Mouse (Mus musculus) cerebellum, postnatal 14 days (tissue): ENCODE measurements at regions not wholly inside any gene's neighbourhood (a gene's known extent, or its start where the extent isn't known, plus 50 kb on each side); places are given as distances from the start of the nearest gene placed in this dataset.
A peak's percentile ranks its signal among the peaks of the same experiment; 100 is the strongest.

ENCODE experiments used
- DNase-seq, 2 experiments: peaks; one replicate each; pipeline ENCODE4 v3.0.0; 2021; ENCODE audit warnings: mixed read lengths in 2 of 2

DNA sequence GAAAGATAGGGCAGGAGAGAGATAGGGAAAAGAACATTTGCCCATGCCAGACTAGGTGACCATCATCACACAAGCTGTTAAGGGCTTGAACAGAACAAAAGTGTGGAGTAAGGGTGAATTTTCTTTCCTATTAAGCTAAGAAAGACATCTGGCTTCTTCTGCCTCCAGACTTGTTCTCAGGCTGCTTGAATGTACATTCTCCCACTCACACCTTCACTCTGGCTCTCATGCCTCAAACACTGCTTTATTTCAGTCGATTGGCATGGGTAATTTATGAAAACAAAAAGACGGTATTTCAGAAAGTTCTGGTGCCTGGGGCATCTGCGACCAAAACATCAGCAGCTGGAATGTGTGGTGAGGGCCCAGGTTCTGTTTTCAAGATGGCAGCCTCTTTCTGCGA lies 79.1 kb downstream of the Ifi44 start:
- no peak for DNase-seq

DNA sequence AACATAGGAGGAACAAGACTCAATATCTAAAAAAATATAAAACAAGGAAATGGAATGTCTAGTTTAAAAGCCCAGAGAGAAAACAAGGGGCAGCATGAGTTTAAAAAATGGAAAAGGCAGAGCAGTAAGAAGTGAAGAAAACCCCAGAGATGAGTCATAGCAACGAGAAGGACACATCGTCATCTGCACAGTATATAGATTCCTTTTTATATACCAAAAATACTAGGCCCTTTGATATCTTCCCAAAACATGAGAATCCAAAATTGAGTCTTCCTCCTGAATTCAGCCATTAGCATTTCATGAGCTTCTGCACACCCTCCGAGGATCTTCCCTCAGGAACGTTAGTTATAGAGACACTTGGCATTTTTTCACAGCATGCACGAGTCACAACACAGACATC lies 96.5 kb downstream of the Ifi44 start:
- DNase-seq, result no peak

DNA sequence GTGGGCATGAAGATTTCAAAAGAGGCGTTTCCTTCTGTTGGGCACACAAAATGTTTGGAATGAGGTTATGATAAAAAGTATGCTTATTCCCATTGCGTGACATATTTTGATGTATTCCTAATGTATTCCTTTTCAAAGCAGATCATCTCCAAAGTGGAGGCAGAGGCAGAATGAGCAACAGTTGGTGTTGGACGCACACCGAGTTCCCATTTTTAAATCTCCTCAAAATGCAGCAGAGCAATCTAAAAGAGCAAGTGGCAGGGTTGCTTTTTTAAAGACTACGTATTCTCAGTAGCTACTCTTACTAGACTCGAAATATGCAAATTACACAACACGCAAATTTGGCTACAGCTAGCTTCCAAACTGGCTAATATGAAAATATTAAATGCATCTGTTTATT lies 98.2 kb downstream of the Ifi44 start:
- DNase-seq, result no peak

DNA sequence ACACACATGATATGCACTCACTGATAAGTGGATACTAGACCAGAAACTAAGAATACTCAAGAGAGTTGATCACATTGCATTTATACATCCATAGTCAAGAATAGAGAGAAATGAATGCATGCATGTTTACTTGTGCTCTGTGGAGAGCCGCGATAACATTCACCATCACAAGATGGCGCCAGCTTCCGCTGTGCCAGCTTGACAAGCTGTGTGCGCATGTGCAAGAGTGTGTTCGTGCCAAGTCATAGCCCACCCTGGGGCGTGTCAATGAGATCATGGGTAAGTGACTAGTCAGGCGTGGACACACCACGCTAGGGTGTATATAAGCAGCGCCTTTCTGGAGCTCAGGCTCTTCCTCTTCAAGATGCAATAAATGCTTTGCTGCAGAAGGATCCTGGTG lies 102.1 kb downstream of the Ifi44 start:
- peak; percentile 2 to 9 for DNase-seq

DNA sequence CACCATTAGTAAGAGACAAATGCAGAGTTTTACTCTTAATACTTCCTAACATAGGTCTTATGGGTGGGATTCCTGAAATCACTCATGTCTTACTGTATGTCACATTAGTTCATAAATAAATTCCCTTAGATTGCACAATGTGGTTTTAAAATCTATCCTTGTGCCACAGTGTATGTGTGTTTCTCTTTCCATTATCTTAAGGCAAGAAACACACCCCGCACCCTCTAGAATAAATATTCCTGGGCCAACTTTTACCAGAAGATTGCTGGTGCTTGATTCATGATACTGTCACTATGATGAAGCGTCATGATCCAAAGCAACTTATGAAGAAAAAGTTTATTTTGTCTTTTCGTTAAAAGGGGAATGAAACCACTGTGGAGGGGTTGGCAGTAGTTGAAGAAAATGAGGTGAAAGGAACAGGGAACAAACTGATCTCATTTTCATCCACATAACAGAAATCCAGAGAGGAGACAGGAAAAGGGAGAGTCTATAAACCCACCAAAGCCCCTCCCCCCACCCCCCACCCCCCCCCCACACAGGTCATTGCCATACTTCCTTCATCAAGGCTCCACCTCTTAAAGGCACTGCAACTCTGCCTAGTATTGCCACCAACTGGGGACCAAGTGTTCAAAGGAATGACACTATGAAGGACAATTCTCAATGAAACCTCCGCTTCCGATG lies 110.2 kb downstream of the Ifi44 start:
- no peak for DNase-seq

DNA sequence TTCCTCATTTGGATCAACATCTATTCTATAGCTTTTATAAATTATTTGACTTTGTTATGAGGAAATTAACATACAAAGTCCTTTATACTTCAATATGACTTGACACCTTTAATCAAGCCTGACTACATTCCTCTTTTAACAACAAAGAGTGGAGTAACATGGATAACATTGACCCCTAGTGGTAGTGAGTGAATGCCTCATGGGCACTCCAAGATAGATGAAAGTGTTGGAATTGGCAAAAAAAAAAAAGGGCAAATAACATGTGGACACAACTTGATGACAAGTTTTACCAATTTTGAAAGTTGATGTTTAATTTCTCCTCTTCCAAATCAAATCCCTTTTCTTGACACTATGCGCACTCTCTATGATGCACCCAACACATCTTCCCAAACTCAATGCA lies 111.4 kb downstream of the Ifi44 start:
- DNase-seq, result no peak

DNA sequence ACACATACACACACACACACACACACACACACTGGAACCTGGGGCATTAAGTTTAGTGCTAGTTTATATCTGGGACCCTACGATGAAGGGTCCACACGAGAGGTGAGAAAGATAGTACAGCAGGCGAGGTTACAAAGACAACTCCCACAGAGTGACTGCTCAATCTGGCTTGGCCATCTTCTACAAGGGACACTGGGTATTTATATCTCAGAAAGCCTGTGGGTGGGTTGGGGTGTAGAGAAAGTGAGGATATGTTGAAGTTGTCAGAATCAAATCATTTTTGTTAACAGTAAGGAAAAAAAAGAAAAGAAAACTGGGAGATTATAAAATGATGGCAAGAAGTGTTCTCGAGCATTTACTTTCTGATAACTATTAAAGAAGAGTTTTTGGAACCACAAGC lies 138.8 kb downstream of the Ifi44 start:
- no peak for DNase-seq

DNA sequence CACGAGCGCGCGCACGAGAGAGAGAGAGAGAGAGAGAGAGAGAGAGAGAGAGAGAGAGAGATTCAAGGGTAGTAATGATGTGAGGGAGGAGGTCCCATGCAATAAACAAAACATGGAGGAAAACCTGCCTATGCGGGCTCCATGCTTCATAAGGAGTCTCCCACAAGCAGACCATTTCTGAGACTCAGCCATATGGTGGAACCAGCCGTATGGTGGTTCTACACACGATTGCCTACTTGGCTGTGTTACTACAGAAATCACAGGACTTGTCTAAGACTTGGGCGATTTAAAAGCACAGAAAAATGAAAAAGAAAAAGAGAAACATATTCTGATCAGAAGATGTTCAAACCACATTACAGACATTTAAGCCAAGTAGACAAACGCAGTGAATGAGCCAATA lies 142.1 kb downstream of the Ifi44 start:
- no peak for DNase-seq

DNA sequence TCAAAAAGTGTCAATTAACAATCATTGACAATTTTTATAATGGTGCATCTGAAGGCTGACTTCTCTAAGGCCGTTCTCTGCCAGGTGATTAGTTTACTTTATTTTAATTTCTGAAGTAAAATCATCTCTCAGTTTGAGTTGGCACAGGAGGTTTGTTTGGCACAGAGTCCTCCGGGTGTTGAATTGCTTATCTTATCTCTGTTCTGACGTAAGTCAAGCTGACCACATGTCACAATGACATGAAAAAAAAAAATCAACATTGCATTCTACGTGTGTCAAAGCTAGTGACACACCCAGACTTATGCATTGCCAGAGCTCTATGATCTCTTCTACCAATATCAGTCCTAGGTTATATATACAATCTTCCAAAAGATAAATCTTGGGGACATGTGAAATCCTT lies 146.4 kb downstream of the Ifi44 start:
- no peak for DNase-seq
